Mouse (Mus musculus) neural tube, embryonic 10.5 days (tissue): ENCODE measurements at regions not wholly inside any gene's neighbourhood (a gene's known extent, or its start where the extent isn't known, plus 50 kb on each side); places are given as distances from the start of the nearest gene placed in this dataset.

Experiments
- DNase-seq: peaks from one replicate; pipeline ENCODE4 v3.0.0-alpha.2; 2017; ENCODE audit warnings: low spot score; ENCODE audit errors: extremely low spot score

DNA sequence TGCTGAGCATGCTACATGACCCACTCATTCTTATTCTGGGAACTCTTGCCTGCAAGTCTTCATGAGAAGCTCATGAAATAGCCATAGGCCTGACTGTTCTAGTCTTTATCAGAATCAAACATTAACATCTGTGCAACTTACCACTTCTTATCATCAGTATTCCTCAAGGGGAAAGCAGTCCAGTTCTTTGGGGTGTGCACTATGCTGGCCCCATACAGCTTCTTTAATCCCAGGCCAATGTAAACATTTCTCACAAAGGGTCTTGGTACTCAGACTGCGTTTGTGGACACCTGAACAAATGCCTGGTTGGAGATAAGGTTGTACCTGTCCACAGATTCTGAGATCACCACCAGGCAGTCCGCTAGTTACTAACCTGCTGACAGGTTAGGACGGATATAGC lies 51.3 kb downstream of the 3110018I06Rik start:
- DNase-seq = no peak

DNA sequence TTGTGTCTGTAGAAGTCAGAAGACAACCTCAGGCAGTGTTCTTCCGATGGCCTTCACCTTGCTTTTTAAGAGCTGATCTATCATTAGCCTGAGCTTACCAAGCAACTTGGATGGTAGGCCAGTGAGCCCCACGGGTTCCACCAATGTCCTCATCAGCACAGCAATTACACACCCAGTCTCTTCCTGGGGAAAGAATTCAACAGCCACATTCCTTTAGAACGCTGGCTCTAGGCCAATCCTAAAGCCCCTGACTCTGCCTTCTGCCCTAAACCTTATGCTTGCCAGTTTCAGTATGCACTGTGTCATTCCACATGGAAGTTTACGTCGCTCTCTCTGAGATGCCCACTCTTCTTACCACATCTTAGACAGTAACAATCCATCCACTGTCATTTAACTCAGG lies 52.8 kb downstream of the 3110018I06Rik start:
- no peak for DNase-seq

DNA sequence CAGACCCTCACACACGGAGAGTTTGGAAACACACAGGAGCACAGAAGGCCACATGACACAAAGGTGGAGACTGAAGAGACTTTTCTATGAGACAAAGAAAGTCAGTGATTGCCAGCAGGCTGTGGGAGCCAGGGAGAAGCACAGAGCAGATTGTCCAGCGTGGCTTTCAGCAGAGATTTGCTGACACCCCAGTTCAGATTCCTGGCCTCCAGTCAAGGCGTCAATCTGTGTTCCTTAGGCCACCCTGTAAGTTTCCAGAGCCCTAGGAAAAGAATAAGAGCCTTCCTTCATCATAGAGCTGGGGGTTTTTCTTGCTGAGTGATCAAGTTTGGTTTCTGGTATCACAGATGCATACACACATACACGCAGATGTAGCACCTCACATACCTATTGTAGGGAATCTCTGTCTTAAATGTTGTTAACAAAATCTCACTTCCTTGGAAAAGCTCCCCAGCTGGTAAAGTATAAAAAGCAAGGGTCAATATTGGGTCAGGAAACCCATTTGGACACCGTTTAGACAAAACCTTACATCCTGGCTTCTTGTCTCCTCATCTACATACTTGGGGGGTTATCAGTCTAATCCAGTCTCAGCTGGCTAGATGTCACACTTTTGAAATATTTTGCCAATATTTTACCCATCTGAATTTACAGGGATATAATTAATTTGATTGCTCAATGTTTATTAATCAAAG lies 58.9 kb downstream of the 3110018I06Rik start:
- no peak for DNase-seq

DNA sequence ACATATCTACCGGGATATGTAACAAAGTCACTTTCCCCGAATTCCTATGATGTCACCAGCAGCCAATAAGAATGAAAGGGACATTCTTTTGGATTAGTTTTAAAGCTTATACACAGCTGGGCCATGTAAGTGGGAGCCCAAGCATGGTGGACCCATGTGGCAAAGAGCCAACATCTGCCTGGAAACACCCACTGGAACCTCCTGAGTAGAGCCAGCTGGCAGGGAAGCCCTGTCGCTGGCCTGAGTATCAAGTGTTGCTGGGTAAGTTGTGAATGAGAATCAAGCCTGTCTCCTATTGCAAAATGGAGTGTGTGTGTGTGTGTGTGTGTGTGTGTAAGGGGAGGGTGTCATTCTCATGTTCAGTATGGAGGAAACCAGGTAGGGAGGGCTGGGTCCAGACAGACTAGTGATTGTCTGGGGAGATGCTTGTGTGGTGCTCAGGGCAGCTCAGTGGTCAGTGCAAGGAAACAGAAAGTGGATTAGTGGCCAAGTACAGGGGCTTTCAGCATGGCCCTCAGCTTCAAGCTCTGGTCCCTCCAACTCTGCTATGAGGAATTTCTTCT lies 59.5 kb downstream of the 3110018I06Rik start:
- no peak for DNase-seq

DNA sequence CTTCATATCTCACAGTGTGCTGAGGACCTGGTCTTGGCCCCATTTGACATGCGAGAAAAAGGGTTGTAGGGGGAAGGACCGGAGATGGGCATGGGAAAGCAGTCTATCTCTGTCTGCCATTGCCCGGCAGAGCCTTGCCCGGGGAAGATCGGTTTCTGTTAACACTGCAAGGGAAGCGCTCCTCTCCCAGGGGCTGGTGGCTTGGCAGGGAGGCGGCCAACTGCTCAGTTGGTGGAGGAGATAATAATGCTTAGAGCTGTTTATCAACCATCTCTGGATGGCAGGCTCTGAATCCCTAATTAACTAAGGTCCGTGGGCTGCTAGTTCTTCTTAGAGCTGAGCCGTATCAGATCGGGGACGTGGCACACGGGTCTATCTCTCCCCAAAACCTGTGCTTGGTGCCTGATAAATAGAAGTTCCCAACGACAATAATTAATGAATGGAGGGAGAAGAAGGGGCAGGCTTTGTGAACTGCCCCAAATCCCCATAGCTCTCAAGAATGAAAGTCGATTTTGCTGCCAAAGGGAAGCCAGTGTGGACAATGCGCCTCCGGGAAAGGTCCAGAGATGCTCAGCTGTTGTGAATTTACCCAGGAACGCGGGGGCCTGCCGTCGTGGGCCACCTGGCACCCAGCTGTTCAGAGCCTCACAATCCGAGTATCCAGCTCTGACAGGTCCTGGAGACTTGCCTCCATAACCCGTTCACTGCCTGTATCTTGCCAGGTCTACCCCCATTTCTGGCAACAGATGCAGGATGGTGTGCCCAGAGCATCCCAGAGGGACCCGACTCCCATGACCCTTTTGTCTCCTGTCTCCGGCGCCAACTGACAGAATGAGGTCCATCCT lies 61.2 kb downstream of the 3110018I06Rik start:
- no peak for DNase-seq

DNA sequence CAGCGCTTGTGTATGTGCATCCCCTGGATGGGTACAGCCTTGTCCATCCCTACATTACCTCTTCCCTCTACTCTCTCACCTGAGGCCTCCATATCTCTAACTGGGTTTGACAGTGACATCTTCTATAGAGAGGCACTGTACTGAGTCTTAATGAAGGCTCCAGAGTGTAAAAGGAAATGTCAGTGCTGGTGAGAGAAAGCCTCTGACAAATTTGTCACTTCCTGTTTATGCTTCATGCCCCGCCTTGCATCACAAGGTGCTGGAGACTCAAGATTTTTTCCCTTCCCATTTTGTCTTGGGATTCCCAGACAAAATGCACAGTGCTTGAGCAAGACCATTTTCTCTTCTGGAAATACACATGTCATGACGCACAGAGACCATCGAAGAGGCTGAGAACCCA lies 70.8 kb downstream of the 3110018I06Rik start:
- no peak for DNase-seq

DNA sequence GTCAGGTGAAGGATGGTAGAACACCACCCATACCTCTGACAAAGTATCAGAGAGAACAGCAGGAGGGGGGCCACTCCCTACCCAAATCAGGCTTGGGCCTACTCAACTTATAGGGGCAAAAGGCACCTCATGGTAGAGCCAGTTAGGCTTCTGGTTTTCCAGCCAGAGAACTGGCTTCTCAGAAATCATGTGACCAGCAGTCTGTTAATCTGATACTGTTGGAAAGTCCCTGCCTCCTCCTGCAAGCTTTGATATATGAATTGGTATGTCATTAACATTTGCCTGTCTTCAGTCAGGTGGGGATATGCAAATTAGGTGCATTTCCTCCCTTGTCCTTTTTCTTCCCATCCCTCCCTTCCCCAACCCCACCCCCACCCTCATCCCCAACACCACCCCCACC lies 71.7 kb downstream of the 3110018I06Rik start:
- no peak for DNase-seq

DNA sequence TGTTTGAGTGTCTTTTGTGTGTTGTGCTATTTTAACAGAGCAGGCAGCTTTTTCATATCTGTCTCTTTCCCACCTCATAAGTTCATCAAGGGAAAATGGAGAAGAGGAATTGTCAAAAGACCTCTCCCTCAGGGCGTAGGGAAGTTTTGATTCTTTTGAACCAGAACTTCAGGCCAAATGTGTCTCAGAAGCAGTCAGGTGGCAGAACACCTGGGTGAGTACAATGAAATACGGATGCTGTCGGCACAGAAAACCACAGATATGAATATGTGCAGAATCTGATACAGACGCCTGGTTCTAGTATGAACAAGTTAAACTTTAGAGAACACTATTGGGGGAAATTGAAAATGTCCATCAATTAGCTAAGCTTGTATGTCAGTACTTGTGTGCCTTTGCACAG lies 84.2 kb downstream of the 3110018I06Rik start:
- DNase-seq = no peak

DNA sequence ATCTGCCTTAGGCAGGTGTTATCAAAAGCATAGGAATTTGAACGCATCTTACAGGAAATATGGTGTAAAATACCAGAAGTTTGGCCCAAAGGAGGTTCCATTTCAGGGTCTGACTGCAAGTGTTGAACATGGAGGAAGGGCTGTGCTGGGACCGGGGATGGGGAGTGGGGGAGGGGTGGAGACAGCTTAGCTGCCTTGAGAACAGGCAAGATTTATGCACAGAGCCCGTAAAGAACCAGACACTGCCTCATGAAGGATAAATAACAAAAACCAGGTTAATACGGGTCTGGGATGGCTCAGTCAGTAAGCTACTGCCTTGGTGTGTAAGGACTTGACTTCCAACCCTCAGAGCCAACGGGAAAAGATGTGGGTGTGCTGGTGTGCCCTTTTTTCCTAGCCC lies 91.1 kb downstream of the 3110018I06Rik start:
- no peak for DNase-seq

DNA sequence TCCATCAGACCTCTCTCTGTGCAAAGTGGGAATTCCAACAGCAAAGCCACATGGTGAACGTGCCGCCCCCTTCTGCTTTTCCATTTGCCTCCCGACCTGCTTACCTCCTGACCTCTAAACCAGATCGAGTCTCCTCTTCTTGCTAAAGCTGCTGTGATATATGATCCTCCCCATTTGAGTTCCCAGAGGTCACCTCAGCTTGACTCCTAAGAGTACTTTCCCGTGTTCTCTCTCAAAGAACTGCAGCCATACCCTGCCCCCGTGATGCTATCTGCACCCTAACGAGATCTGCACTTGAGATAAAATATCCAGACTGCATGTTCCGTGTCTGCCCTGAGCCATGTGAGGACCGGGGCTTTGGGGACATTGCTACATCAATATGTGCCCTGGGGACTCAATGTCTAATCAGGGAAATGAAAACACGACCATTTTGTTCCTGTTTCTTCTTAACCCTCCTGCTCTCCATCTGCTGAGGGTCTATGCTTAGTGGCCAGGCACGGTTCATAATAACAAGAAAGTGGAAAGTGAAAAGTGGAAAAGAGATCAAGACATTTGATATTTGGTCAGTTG lies 94.8 kb downstream of the 3110018I06Rik start:
- peak; percentile 19 for DNase-seq

DNA sequence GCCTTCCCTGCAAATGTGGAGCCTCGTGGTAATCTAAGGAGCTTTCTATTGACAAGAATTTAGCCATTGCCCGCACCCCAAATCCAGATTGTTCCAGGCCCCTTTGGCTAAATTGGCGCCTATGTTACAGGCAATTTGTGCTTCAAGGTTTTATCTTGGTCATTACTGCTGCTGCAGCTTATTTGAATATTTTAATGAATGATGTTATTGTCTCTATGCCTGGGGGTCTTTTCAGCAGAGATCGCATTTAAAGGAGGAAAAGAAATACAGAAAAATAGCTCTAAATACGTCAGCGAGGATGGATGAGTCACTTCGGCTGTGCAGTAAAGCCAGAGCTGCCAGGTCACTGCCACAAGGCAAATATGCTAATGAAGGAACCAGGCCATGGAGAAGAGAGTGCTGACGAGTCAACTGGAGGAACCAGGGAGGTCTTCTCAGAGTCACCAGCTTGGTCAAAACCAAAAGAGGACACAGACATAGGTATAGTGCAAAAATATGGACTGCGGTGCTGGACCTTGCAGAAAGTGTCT lies 97.3 kb downstream of the 3110018I06Rik start:
- no peak for DNase-seq

DNA sequence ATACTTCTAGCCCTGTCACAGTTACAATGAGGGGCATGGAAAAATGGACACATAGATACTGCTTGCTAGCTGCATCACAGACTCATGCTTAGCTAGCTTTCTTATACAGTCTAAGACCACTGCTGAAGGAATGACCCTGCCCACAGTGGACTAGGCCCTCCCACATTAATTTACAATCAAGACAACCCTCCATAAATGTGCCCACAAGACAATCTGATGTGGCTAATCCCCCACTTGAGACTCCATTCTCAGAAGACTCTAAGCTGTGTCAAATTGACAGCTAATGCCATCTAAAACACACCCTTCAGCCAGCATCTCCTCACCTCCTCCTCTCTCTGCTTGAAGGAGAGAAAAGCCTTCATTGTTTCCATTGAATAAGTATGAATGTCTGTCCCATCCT lies 107.8 kb downstream of the 3110018I06Rik start:
- DNase-seq = no peak

DNA sequence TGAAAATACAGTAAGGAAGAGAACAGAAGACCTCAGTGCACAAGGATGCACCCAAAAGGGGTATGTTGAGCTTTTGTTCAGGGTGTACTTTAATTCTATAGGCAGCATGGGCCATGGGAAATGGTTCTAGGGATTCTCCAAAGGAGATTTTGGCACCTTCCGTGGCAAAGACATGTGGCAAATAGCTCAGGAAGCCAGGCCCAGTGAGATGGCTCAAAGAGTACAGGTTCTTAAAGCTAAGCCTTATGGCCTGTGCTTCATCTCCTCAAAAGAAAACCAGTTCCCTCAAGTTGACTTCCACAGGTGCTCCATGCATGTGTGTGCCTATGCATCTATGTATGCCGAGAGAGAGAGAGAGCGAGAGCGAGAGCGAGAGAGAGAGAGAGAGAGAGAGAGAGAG lies 112.1 kb downstream of the 3110018I06Rik start:
- no peak for DNase-seq

DNA sequence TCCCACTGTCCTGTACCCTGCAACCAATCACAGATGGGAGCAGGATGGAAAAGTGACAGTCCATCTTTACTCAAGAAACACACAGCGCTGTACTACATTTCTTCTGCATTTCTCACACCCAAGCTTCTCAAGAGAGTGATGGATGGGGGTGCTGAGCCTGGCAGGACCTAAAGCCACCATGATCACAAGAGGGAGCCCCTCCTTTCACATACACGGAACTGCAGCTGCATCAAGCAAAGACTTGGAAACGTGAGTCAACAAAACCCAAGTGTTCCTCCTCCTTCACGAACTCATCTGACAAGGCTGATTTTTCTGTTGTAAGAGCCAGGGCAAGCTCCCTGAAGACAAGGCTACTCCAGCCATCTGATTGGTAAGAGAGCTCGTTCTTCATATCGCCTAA lies 120.5 kb downstream of the 3110018I06Rik start:
- DNase-seq = no peak

DNA sequence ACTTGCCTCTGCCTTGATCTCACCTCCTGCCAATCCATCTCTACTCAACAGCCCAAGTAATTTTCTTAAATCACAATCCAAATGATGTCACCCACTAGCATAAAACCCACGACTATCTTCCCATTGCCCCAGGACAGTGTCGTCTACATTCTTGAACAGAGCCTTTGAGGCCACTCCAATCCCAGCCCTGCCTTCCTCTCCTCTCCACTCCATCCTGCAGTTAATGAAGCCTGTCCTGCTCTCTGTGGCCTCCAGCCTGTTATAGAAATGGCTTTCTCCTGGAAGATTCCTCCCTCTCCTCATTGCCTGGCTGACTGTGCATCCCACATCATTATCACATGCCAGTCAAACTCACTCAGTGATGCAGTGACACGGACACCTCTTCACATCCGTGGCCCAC lies 121.6 kb downstream of the 3110018I06Rik start:
- no peak for DNase-seq

DNA sequence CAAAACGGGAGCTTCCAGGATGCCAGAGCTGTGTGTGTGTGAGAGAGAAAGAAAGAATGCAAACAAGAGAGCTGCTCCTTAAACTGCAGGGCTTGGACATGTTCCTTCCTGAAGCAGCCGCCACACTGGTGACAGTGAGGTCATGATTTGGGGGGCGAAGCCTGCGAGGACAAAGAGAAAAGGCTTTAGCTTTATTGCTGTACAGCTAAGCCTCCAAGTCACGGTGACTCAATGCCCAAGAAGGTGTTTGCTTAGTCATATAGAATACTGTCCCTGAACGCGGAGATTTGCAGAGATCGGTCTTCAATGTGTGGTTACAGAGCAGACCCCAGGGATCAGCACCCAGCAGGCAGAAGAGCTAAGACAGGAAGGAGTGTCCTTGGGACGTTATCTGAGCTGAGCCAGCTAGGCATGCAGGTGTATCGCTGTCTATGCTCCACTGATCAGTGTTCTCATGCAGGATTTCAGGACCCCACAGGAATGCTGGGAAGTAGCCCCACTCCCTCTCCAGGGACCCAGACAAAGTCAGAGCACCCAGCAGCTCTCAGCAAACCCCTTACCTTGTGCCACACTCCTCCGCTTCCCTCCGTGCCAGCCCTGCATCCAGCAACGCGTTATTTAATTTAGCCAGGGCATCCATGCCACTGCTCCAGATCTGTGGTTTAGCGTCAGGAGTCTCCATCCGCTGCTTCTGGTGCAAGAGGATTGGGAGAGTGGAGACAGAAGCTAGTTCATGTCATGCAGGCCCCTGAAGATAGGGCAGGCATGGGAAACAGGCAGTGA lies 129.0 kb downstream of the 3110018I06Rik start:
- DNase-seq = no peak

DNA sequence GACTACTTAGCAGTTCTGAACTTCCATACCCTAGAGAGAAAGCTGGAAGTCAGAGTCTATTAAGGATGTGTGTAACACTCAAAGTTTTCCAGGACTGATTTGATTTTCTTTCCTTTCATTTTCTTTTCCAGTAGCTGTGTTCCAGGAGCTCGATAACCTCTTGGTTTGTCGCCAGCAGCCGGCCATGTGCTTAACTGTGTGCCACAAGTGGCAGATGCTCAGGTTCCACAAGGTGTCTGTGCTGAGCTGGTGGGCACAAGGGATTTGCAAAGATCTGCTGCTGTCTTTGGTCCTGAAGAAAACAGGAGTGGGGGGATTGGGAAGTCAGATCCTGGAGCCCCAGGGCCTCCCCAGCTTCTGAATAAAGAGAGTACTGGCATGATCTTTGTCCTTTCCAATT lies 136.0 kb downstream of the 3110018I06Rik start:
- no peak for DNase-seq

DNA sequence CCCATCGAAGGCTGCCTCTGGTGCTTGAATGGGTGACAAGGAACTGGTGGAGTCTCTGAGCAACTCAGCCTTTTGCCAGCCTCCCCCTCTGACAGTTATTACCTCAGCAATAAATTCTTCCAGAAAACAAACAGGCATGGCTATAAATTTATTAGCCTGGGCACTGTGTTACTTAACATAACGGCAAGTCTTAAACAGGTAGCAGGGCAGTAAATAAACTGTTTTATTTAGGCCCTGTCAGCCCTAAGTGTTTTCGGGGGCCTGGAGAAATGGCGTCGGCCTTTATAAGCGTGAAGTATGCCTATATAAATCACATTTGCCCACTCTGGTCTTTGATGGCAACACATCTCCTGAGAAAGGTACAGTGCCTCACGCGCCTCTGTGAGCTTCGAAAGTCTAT lies 159.6 kb downstream of the 3110018I06Rik start:
- no peak for DNase-seq

DNA sequence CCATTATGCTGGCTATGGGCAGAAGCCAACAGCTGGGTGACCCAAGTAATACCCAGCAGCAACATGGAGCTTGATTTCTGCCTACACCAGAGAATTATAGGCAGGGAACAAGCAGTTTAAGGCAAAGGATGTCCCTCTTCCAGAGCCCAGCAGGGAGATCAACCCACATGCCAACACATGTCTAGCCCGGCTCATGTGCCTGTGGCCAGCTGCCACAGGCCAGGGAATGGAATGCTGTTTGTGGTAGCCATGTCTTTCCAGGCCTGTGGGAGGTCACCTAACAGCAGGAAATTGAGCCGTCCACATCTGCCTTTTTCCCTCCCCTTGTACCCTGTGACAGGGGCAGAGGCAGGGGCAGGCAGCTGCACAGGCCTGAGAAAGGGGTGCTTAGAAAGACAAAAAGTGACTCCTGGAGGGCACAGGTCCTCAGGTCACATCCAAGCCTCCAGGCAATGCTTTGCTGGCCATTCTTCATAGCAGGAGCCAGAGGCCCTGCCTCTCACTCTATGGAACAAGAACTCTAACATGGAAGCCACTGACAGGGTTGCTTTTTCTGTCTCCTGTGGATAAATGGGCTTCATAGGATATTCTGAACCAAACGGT lies 163.8 kb downstream of the 3110018I06Rik start:
- peak; percentile 33 for DNase-seq

DNA sequence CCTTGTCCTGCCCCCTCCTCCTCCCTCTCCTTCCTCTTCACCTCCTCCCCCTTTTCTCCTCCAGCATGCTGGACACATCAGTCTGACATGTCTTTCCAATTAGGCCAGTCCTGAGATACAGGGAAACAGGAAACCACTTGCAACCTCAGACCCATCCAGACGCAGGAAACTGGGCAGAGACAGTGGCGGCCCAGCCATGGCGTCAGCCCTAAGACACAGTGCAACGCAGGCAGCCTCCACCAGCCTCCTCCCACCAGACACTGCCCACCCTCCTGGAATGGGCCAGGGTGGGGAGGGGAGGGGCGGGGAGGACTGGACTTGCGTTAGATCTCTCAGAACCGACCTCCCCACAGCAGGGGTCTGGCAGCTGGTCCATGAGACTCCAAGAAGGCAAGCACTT lies 164.7 kb downstream of the 3110018I06Rik start:
- peak; percentile 63 for DNase-seq

DNA sequence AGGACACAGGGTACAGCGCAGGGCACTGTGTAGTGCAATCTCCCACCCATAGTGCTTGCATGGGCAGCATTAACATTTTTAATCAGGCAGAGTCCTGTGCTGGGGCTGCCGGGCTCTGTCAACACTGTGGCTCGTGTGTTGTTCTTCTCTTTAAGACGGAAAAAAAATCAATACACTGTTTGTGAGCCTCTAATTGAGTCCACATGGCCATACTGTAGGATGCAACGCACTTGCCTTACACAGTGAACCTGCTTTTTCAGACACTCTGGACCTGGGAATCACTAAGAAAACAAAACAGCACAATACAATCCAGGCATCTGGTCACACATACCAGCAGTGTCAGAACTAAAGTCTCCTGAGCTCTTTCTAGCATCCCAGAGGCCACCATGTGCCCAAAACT lies 168.4 kb downstream of the 3110018I06Rik start:
- DNase-seq = no peak
